Mouse (Mus musculus) left cerebral cortex, postnatal 25 days (tissue): ENCODE data around the gene Recql5. TPM values are rescaled to one million over a fixed set of nuclear protein-coding genes. Genes with fewer than 3 reads are reported as not detected.

Experiments
- DNase-seq, 2 experiments: peaks; one replicate each; pipeline ENCODE4 v3.0.0; 2022; ENCODE audit warnings: low spot score in 2 of 2, mixed read lengths in 1 of 2
- intact Hi-C: fragments of 180-260 bp; cut with DNase I; formaldehyde crosslinking; loops from one replicate; pipeline ENCODE4 v1.15.1; 2025
- total RNA-seq, 2 experiments: library from RNA; stranded (reverse); gene quantifications; 2 replicates each; pipeline ENCODE4 v1.2.3; 2021

The Recql5 gene
- total RNA-seq, 2 experiments from 2014 or later: 22.3 to 26.3 TPM

GRCm38 (mm10) chr11:115903384-115904230 is 29.7 kb downstream of the Recql5 start:
- DNase-seq: no peak
- intact Hi-C loops: no loop called here

DNA sequence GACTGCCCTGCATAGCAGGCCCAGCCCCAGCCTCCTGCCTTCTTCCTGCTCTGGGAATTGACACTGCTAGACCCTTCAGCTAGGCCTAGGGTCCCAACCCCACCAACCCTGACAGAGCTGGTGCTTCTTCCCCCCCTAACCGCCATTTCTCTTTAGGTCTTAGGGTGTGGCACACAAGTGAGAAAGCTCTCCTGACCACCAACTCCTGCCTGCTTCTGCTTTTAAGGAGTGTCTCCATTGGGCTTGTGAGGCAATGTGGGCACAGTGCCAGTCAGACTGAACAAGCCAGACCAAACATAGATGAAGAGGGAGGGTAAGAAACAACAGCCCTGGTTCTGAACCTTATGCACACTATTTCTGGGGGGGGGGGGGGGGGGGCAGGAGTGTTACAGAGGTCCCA is 30.4 kb downstream of the Recql5 start:
- intact Hi-C loops: no loop called here
- DNase-seq: no peak

GRCm38 (mm10) chr11:115902177-115902576 is 31.1 kb downstream of the Recql5 start:
- DNase-seq: no peak
- intact Hi-C loops: no loop called here

DNA sequence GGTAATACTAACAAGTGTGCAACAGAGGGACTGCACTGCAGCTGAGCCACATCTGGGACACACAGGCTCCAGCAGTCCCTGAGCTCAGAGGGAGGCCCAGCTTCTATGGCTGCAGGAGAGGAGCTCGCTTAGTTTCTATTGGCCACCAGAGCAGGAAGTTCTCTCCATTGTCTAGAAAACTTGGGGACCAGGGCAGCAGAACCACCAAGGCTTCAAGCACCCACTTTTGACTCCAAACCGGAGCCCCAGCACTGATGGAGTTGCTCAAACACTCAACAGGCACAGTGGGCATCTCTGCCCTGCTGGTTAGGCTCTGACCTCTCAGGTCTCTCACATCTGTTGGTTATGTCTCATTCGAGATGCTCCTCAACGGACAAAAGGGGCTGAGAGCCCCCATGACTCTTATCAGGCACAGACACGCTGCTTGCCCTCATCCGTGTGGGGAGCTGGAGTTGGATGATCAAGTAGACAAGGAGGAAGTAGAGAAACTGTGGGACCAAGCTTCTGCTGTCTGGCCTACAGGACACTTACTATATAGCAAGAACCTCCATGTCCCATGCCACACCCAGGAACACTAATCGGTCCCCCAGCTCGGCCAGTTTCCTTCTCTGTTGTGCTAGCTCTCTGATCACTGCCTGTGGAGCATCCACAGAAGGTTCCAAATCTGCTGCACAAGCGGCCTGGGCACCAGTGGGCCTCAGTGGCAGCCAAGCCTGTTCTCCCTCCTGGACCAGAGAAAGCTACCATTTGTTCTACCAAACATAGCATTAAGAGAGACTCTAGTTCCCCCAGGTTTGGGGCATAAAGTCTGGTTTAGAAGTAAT is 31.7 kb downstream of the Recql5 start:
- intact Hi-C loops: no loop called here
- DNase-seq: no peak

GRCm38 (mm10) chr11:115900561-115901337 is 32.5 kb downstream of the Recql5 start:
- no peak for DNase-seq
- intact Hi-C loops: no loop called here

DNA sequence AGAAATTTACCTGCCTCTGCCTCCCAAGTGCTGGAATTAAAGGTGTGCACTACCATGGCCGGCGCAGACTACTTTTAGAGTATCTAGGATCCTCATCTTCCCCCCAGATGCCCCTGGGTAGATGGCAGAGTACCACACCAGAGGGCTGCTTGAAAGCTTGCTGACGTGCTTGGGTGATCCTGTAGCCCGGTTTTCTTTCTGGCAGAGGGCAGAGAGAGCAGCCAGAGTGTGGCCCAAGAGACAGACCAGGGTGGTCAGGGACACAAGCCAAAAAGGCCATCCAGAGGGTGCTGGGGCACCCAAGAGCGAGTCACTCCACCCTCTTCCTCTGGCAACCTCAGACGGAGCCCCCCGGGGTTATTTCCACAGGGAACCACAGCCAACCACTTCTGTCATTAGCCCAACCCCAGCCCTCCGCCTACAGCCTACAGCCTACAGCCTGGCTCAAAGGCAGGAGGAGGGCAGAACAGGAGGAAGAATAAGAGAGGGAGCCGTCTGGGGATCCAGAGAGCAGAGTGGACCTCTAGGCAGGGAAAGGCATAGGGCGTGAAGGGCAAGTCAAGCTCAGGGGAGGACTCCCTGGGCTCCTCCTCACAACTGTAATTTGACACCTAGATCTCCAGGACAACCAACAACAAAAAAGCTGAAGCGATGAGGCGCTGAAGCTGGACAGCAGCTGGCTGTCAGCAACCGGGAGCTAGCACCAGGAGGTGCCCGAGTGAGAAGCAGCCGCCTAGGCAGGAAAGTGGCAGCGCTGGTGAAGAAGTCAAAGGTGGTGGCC is 33.6 kb downstream of the Recql5 start, which contains the start of gene Smim5:
TSS of gene Smim5 (plus strand) at position 481 of the 781 bp plus-strand sequence.
- no peak for DNase-seq
- intact Hi-C loops: no loop called here

GRCm38 (mm10) chr11:115898886-115899285 is 34.4 kb downstream of the Recql5 start:
- peak; percentile 32 to 64 for DNase-seq
- intact Hi-C loops: no loop called here

GRCm38 (mm10) chr11:115898446-115898845 is 34.8 kb downstream of the Recql5 start:
- intact Hi-C loops: no loop called here

GRCm38 (mm10) chr11:115894755-115895520 is 38.3 kb downstream of the Recql5 start:
- intact Hi-C loops: no loop called here
- no peak for DNase-seq

More at GRCm38 (mm10) chr11:115898446-115898845, 34.8 kb downstream of the Recql5 start:
- no peak for DNase-seq

- intact Hi-C loops: no loop called here
- DNase-seq: no peak
Measured at GRCm38 (mm10) chr11:115893071-115893470, 40.2 kb downstream of the Recql5 start.

DNA sequence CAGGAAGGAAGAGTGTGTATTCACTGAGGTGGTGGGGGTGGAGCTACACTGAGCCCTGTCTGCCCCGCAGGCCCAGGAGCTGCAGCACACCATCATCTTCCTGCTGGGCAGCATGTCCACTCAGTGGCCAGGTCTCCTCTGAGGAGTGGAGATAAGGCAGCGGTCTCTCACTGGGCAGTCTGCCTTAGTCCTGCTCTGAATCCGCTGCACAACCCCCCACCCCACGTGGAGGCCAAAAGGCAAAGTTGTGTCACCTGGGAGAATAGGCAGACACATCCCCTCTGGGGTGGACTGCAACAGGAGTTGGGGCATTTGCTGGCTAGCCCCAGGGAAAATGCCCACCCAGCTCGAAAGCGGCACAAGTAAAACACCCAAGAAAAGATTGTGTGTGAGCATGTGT is 41.1 kb downstream of the Recql5 start:
- intact Hi-C loops: no loop called here
- DNase-seq: no peak

GRCm38 (mm10) chr11:115889159-115889558 is 44.1 kb downstream of the Recql5 start:
- DNase-seq: no peak
- intact Hi-C loops: no loop called here

DNA sequence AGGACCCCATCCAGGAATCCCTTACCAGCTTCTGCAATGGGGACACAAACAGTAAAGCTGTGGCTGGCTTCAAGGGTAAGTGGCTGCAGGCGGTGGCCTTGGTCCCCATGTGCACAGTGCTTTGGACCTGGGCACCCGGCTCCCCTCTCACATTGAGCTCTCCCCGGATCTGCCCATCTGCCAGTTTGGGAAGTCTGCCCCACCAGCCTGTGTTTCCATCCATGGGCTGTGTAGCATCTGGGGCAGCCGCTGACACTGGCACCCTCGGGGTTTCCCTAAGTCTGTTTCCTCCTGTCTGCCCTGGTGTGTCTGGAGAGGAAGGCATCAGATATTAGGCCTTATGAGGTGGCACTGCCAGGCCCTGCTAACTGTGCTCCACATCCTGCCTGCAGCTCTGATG is 45.3 kb downstream of the Recql5 start:
- no peak for DNase-seq
- intact Hi-C loops: no loop called here

GRCm38 (mm10) chr11:115886446-115886845 is 46.8 kb downstream of the Recql5 start:
- intact Hi-C loops: no loop called here

DNA sequence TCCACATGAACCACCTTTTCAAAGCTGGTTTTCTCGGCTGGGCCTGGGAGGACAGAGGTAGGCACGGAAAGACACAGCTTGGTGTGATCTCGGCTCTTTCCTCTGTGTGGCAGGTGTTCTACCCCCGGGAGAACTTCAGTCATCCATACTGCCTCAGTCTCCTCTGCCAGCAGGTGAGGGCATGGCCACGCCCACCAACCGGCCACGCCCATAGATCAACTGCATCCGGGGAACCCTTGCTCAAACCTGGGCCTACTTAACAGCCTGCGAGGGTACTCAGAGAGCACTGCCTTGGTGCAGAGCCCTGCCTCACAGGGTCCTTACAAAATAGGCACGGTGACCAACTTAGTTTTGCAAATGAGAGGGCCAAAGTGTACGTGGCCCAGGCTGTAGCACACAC is 48.0 kb downstream of the Recql5 start:
- intact Hi-C loops: no loop called here
- no peak for DNase-seq

More at GRCm38 (mm10) chr11:115886446-115886845, 46.8 kb downstream of the Recql5 start:
- DNase-seq: no peak

GRCm38 (mm10) chr11:115884361-115884760 is 48.9 kb downstream of the Recql5 start:
- DNase-seq: no peak
- intact Hi-C loops: no loop called here

- intact Hi-C loops: no loop called here
Measured at GRCm38 (mm10) chr11:115883251-115883650, 50.0 kb downstream of the Recql5 start.

DNA sequence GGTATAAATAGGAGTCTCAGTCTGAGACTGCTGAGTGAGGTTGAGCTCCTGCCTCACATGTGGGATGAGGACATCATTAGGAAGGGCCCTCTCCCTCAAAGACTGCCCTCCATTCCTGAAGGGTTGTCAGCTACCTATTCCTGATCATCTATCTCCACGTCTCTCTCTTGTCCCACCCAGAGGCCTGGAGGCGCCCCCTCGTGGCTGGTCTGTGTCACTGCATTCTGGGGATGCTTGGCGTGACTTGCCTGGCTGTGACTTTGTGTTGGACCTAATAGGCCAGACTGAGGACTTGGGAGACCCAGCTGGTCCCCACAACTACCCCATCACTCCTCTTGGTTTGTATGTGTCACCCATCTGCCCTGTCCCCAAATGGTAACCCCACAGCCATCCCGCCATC is 52.3 kb downstream of the Recql5 start:
- DNase-seq: no peak
- intact Hi-C loops: no loop called here

More at GRCm38 (mm10) chr11:115883251-115883650, 50.0 kb downstream of the Recql5 start:
- no peak for DNase-seq
